Mouse (Mus musculus) midbrain, embryonic 14.5 days (tissue): Measurements from ENCODE around the gene Mapkapk2. TPM values are rescaled to one million over a fixed set of nuclear protein-coding genes. Genes with fewer than 3 reads are reported as not detected.
A peak's percentile ranks its signal among the peaks of the same experiment; 100 is the strongest.

Source experiments
- ATAC-seq: fragments of 200-750 bp; cut with Nextera tagmentation; 2 replicates; pipeline ENCODE4 v1.8.0; 2017; ENCODE audit warnings: moderate number of reproducible peaks, moderate library complexity; ENCODE audit not compliant: low FRiP score, low TSS enrichment
- DNase-seq: peaks from one replicate; pipeline ENCODE4 v3.0.0-alpha.2; 2015
- H3K27ac ChIP-seq: fragments of 300-500 bp; sonication (generic); replicated peaks from 2 replicates; pipeline ENCODE4 v1.5.1; 2014; ENCODE audit warnings: mild to moderate bottlenecking, low read depth, low read length, moderate library complexity
- H3K27me3 ChIP-seq: fragments of 300-500 bp; sonication (generic); 2 replicates; pipeline ENCODE4 v1.6.1; 2014; ENCODE audit warnings: low read length, control low read depth, mixed read lengths; ENCODE audit not compliant: control insufficient read depth, insufficient read depth
- H3K36me3 ChIP-seq: fragments of 300-500 bp; sonication (generic); 2 replicates; pipeline ENCODE4 v1.6.1; 2014; ENCODE audit warnings: low read length, control low read depth; ENCODE audit not compliant: control insufficient read depth, insufficient read depth
- H3K4me1 ChIP-seq: fragments of 300-500 bp; sonication (generic); 2 replicates; pipeline ENCODE4 v1.6.1; 2014; ENCODE audit warnings: mild to moderate bottlenecking, antibody characterized with exemption, low read length, control low read depth; ENCODE audit not compliant: control insufficient read depth, insufficient read depth
- H3K4me2 ChIP-seq: fragments of 300-500 bp; sonication (generic); 2 replicates; pipeline ENCODE4 v1.6.1; 2014; ENCODE audit warnings: mild to moderate bottlenecking, low read length, moderate library complexity
- H3K4me3 ChIP-seq: fragments of 300-500 bp; sonication (generic); replicated peaks from 2 replicates; pipeline ENCODE4 v1.5.1; 2014; ENCODE audit warnings: low read depth, low read length
- H3K9ac ChIP-seq: fragments of 300-500 bp; sonication (generic); replicated peaks from 2 replicates; pipeline ENCODE4 v1.6.1; 2014; ENCODE audit warnings: mild to moderate bottlenecking, low read length, moderate library complexity
- H3K9me3 ChIP-seq: fragments of 300-500 bp; sonication (generic); 2 replicates; pipeline ENCODE4 v1.6.1; 2016; ENCODE audit warnings: low read length, control low read depth, mixed read lengths; ENCODE audit not compliant: control insufficient read depth
- WGBS: fragments of 180-500 bp; shearing (Covaris S2); extraction: QIAGEN DNeasy Blood & Tissue Kit; methylation state at CpG from one replicate; pipeline ENCODE4 v1.1.7; 2014; 5-methylcytosine and 5-hydroxymethylcytosine counted together
- polyA plus RNA-seq: library from polyadenylated mRNA; unstranded; fragments of >200 nt; fragmentation: Nextera tagmentation; extraction: Ambion mirVana; gene quantifications from 2 replicates; pipeline ENCODE4 v1.2.1, GENCODE M21; 2014

Mapkapk2 gene
- polyA plus RNA-seq, 1 experiment from 2014 or later, result 35.0 TPM

DNA sequence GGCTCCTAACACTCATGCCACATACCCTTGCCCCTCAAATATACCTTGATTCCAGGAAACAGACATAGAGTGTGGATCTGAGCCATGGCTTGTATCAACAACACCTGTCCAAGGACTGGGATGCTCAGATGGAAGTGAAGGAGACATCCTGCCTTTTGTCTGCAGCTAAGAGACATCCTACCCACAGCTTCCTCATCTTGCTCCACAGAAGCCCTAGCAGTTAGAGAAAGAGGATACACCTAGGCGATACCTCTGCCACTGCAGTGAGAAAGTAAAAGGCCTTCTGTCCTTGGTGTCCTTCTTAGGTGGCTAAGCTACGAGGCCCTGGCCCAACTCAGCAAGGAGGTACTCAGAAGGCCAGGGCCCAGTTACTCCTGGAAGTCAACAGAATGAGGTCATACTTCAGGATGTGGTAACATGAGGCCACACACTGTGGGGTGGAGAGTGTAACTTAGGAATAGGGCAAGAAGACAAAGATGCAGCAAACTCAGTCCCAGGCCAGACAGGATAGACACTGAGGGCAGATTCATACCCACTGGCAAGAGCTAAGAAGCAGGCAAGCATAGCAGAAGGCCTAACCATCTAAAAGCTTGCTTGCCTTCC, 8.0 kb downstream of the Mapkapk2 start:
- H3K4me3 ChIP-seq, result no peak overlapping the region
- no peak overlapping the region for H3K27ac ChIP-seq
- ATAC-seq, result no peak
- no peaks in the 10 kb centered on the region for H3K9me3 ChIP-seq
- WGBS, result 89% methylated on average over 2 of the region's 2 CpGs
- no peak overlapping the region for H3K4me2 ChIP-seq
- H3K36me3 ChIP-seq, result no peaks in the 10 kb centered on the region
- H3K27me3 ChIP-seq, result no peaks in the 10 kb centered on the region
- peaks cover 78% of the 10 kb centered on the region for H3K4me1 ChIP-seq
- H3K9ac ChIP-seq, result no peak overlapping the region
- no peak for DNase-seq

DNA sequence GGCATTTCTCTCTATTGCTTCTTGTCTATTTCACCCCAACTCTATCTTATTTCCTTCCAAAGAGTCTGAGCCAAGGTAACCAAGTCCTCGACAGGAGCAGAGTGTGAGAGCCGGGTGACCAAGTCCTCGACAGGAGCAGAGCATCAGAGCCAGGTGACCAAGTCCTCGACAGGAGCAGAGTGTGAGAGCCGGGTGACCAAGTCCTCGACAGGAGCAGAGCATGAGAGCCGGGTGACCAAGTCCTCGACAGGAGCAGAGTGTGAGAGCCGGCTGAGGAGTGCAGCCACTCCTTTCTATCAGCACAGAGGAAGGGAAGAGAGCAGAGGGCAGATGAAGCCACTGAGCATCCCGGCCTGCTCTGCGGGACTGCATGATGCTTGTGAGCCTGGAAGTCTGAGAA, 9.1 kb downstream of the Mapkapk2 start:
- WGBS, result 47% methylated on average over 11 of the region's 11 CpGs
- H3K4me2 ChIP-seq, result no peak overlapping the region

DNA sequence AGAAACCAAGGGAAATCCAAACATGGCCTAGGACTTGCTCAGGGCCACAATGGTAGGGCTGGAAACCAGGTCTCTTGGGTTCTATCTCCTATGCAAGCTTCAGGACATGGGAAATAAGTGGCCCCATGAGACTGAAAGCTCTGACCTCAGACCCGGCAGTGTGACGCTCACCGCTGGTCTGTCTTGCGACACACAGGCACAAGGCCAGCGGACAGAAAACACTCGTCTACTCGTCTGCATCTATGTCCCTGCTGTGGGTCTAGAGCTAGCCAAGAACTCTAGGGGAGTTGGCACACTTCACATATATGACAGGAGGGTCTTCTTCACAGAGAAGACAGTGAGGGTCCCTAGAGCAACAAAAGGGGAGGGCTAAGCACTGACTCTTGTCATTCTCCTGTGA, 10.7 kb downstream of the Mapkapk2 start:
- no peak for DNase-seq
- no peaks in the 10 kb centered on the region for H3K9me3 ChIP-seq
- no peak overlapping the region for H3K9ac ChIP-seq
- H3K4me3 ChIP-seq, result no peak overlapping the region
- H3K4me2 ChIP-seq, result no peak overlapping the region
- 30% methylated on average over 7 of the region's 7 CpGs for WGBS
- H3K27ac ChIP-seq, result peak overlapping the region; percentile 50
- H3K4me1 ChIP-seq, result peaks cover 79% of the 10 kb centered on the region
- ATAC-seq, result no peak
- no peaks in the 10 kb centered on the region for H3K36me3 ChIP-seq
- H3K27me3 ChIP-seq, result no peaks in the 10 kb centered on the region

More for the DNA sequence above, 9.1 kb downstream of the Mapkapk2 start:
- DNase-seq (no peak), ATAC-seq (no peak)
- Histone ChIP-seq H3K36me3 (no peaks in the 10 kb centered on the region), H3K4me1 (peaks cover 83% of the 10 kb centered on the region), H3K27ac (no peak overlapping the region), H3K27me3 (no peaks in the 10 kb centered on the region), H3K9ac (no peak overlapping the region; the same call in 1 of the 2 replicates), H3K9me3 (no peaks in the 10 kb centered on the region), H3K4me3 (no peak overlapping the region)

DNA sequence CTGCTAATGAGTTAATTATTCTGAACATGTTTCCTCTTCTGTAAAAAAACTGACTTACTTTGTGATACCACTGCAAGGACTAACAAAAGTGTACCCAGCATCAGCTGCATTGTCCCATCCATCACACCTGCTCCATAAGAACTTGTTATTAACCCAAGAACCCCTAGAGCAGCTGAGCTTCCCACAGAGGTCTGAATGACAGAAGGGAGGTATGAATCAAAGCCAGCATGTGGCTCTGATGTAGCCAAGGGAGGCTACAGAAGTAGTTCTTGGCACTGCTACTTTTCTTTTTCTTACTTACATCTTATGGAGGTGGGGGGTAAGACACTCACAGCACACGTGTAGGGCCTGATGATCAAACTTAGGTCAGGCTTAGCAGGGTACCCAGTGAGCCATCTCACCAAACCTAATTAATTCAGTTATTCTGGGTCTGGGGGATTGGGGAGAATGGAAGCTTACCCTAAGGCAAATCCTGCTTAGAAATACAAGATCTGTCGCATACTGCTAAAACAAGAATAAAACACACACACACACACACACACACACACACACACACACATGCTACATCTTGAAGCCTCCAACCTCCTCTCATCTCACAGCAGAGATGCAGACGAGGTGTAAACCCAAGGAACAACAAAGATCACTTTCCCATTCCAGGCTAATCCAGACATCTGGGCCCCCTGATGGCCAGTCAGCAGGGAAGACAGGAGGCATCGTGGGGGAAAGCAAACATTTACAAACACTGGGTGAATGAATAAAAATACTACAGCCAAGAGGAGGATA, 11.5 kb downstream of the Mapkapk2 start:
- ATAC-seq, result no peak
- no peaks in the 10 kb centered on the region for H3K27me3 ChIP-seq
- no peaks in the 10 kb centered on the region for H3K9me3 ChIP-seq
- peak overlapping the region; percentile 50 for H3K27ac ChIP-seq
- no peak overlapping the region for H3K4me3 ChIP-seq
- no peak overlapping the region for H3K4me2 ChIP-seq
- no peak overlapping the region for H3K9ac ChIP-seq
- WGBS, result 3% methylated on average over 4 of the region's 4 CpGs
- DNase-seq, result peak; percentile 48
- H3K36me3 ChIP-seq, result no peaks in the 10 kb centered on the region
- peaks cover 83% of the 10 kb centered on the region for H3K4me1 ChIP-seq

DNA sequence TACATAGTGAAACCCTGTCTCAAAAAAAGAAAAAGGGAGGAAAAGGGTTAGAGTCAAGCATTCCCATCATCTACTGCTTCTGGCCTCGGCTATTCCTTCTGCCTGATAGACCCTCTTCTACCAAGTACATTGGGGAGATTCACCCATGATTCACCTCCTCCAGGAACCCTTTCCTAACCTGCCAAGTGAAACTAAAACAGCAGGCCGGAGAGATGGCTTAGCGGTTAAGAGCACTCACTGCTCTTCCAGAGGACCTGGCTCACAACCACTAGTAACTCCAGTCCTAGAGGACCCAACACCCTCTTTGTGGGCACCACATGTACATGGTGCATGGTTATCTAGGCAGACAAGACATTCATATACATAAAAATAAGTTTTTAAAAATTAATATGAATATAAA, 12.4 kb downstream of the Mapkapk2 start:
- H3K27ac ChIP-seq, result no peak overlapping the region
- no peaks in the 10 kb centered on the region for H3K9me3 ChIP-seq
- no peak overlapping the region for H3K9ac ChIP-seq
- DNase-seq (no peak), ATAC-seq (no peak)
- H3K4me3 ChIP-seq, result no peak overlapping the region
- no peak overlapping the region for H3K4me2 ChIP-seq
- 78% methylated on average over 3 of the region's 3 CpGs for WGBS
- peaks cover 76% of the 10 kb centered on the region for H3K4me1 ChIP-seq
- no peaks in the 10 kb centered on the region for H3K36me3 ChIP-seq
- H3K27me3 ChIP-seq, result no peaks in the 10 kb centered on the region

DNA sequence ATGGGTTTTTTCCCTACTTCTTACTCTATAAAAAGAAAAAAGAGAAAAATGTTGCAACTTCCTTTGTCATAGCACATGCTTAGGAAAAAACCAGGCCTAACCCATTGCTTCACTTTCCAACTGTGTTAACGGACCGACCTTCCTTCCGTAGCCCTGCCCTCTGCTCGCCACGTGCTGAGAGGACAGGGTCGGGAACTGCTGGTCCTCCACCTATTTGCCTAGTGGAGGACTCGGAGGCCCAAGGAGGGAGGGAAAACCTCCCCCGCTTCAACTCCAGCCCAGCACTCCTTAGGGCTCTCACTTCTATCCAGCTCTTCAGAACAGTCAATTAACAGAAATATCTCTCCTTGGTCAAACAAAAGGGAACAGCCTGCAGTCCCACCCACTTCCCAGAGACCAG, 13.3 kb downstream of the Mapkapk2 start:
- DNase-seq (no peak), ATAC-seq (no peak)
- WGBS, result 31% methylated on average over 8 of the region's 8 CpGs
- Histone ChIP-seq H3K4me3 (no peak overlapping the region), H3K9ac (no peak overlapping the region), H3K4me1 (peaks cover 76% of the 10 kb centered on the region), H3K4me2 (no peak overlapping the region), H3K27ac (no peak overlapping the region), H3K27me3 (no peaks in the 10 kb centered on the region), H3K9me3 (no peaks in the 10 kb centered on the region), H3K36me3 (no peaks in the 10 kb centered on the region)

DNA sequence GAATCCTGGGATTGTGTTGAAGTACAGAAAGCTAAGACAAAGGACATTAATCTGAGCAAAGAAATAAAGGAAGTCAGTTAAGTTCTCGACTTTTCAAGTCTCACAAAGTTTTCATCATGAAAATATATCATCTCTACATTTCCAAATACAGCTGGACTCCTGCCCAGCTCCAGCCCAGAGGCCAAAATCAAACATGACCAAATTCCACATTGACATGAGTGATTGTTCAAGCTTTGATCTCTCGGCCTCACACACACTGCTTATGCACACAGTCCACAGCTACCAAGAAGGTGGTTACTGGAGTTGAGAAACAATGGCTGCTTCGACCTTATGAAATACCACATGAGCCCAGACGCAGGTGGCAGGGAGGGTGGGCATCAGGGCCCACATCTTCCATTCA, 14.0 kb downstream of the Mapkapk2 start:
- ATAC-seq (no peak), DNase-seq (no peak)
- Histone ChIP-seq H3K9ac (no peak overlapping the region), H3K27me3 (no peaks in the 10 kb centered on the region), H3K4me3 (no peak overlapping the region), H3K36me3 (no peaks in the 10 kb centered on the region), H3K4me1 (peaks cover 76% of the 10 kb centered on the region), H3K4me2 (no peak overlapping the region), H3K27ac (no peak overlapping the region), H3K9me3 (no peaks in the 10 kb centered on the region)
- WGBS, result 63% methylated on average over 4 of the region's 4 CpGs

DNA sequence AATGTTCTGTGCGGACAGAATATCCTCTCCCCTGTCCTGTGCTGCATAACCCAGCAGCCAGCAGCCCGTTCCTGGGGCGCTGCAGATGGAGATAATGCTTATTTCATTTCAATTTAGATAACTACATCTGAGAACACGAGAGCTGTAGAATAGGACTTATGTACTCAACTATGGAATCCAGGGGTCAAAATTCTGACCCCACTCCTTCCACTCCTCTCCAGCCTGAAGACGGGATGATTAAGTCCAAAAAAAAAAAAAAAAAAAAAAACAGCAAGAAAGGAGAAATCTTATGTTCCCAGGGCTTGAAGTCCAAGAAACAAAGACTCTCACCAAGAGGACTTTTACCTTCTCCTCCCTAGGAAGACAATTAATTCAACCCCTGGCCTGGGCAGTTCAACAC, 14.5 kb downstream of the Mapkapk2 start:
- H3K27me3 ChIP-seq, result no peaks in the 10 kb centered on the region
- H3K27ac ChIP-seq, result no peak overlapping the region
- no peaks in the 10 kb centered on the region for H3K9me3 ChIP-seq
- no peak for ATAC-seq
- no peak for DNase-seq
- H3K4me3 ChIP-seq, result no peak overlapping the region
- H3K36me3 ChIP-seq, result no peaks in the 10 kb centered on the region
- H3K9ac ChIP-seq, result no peak overlapping the region
- peaks cover 75% of the 10 kb centered on the region for H3K4me1 ChIP-seq
- no peak overlapping the region for H3K4me2 ChIP-seq
- 76% methylated on average over 5 of the region's 5 CpGs for WGBS

DNA sequence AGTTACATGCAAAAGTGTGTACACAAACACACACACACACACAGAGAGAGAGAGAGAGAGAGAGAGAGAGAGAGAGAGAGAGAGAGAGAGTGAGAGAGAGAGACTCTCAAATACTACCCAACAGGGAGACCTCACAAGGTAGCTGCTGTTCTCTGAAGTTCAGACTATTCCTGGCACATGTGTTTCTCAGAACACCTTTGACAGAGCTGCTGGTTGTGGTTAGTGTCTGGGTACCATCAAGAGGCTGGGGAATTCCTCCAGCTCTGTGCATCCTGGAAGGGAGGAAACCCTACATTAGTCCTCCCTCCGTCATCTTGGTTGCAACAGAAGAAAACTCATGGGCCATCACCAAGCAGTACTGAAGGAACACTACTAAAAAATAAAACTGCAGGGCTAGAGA, 16.9 kb downstream of the Mapkapk2 start:
- ATAC-seq (no peak), DNase-seq (no peak)
- H3K4me1 ChIP-seq, result peaks cover 62% of the 10 kb centered on the region
- H3K4me2 ChIP-seq, result no peak overlapping the region
- H3K9me3 ChIP-seq, result no peaks in the 10 kb centered on the region
- H3K27me3 ChIP-seq, result no peaks in the 10 kb centered on the region
- 91% methylated on average over 1 of the region's 1 CpGs for WGBS
- peak overlapping the region; percentile 85; the same call in 1 of the 2 replicates for H3K27ac ChIP-seq
- no peaks in the 10 kb centered on the region for H3K36me3 ChIP-seq
- no peak overlapping the region for H3K9ac ChIP-seq
- H3K4me3 ChIP-seq, result no peak overlapping the region
